Mouse (Mus musculus) CH12.LX (cell line): ENCODE data around the gene Fam181b. TPM values are rescaled to one million over a fixed set of nuclear protein-coding genes. Genes with fewer than 3 reads are reported as not detected.

ENCODE experiments used
- DNase-seq: peaks from one replicate; pipeline ENCODE4 v3.0.0-alpha.2; 2013; ENCODE audit errors: extremely low read depth
- H3K27ac ChIP-seq: 2 replicates; pipeline ENCODE4 v1.5.1; 2012; ENCODE audit warnings: low read depth, mild to moderate bottlenecking, control low read depth, moderate library complexity; ENCODE audit not compliant: insufficient read depth
- H3K27me3 ChIP-seq: replicated peaks from 2 replicates; pipeline ENCODE3; 2012; ENCODE audit warnings: inconsistent platforms
- H3K36me3 ChIP-seq, 2 experiments: replicated peaks in 1 of 2; 2 replicates each; pipeline versions ENCODE3 to v1.6.1; 2012; ENCODE audit warnings: inconsistent platforms in 1 of 2, low read length in 1 of 2, mild to moderate bottlenecking in 1 of 2, mixed read lengths in 1 of 2, moderate library complexity in 1 of 2; ENCODE audit not compliant: control insufficient read depth in 1 of 2, insufficient read depth in 1 of 2
- H3K4me1 ChIP-seq, 2 experiments: 2 replicates each; pipeline ENCODE4 v1.6.1; 2012; ENCODE audit warnings: inconsistent platforms in 1 of 2, moderate library complexity in 1 of 2; ENCODE audit not compliant: insufficient read depth in 2 of 2, control insufficient read depth in 1 of 2
- H3K4me2 ChIP-seq: 2 replicates; pipeline ENCODE4 v1.6.1; 2012; ENCODE audit warnings: low read depth, mild to moderate bottlenecking, control low read depth; ENCODE audit not compliant: poor library complexity, insufficient read depth, severe bottlenecking
- H3K4me3 ChIP-seq, 3 experiments: fragments of 150-350 bp in 1 of 3; sonication (generic) in 1 of 3; replicated peaks in 1 of 3; 2 replicates each; pipeline versions ENCODE3 to v1.5.1; 2011 to 2012; ENCODE audit warnings: low read depth in 2 of 3, low read length in 2 of 3, mild to moderate bottlenecking in 2 of 3, moderate library complexity in 2 of 3, control low read depth in 1 of 3, improper control_type of control experiment in 1 of 3, inconsistent platforms in 1 of 3, mixed read lengths in 1 of 3; ENCODE audit not compliant: poor library complexity in 1 of 3
- H3K79me2 ChIP-seq: replicated peaks from 2 replicates; pipeline ENCODE4 v1.6.1; 2012; ENCODE audit warnings: mild to moderate bottlenecking, moderate library complexity; ENCODE audit not compliant: control insufficient read depth, poor library complexity, insufficient read depth, severe bottlenecking; ENCODE audit errors: extremely low read depth
- H3K9ac ChIP-seq: 2 replicates; pipeline ENCODE4 v1.6.1; 2012; ENCODE audit warnings: low read depth, mild to moderate bottlenecking, control low read depth, moderate library complexity; ENCODE audit not compliant: insufficient read depth
- H3K9me3 ChIP-seq: replicated peaks from 2 replicates; pipeline ENCODE3; 2012; ENCODE audit warnings: low read length, inconsistent platforms, mixed read lengths
- BHLHE40 ChIP-seq: IDR thresholded peaks from 2 replicates; pipeline ENCODE4 v1.6.1; 2011; ENCODE audit warnings: mild to moderate bottlenecking, low read depth, low read length, improper control_type of control experiment
- CHD1 ChIP-seq: IDR thresholded peaks from 2 replicates; pipeline ENCODE4 v1.6.1; 2012; ENCODE audit warnings: low read depth, low read length, improper control_type of control experiment, inconsistent platforms
- CHD2 ChIP-seq: IDR thresholded peaks from 2 replicates; pipeline ENCODE4 v1.6.1; 2011; ENCODE audit warnings: low read length, improper control_type of control experiment
- CTCF ChIP-seq, 2 experiments: IDR thresholded peaks in 1 of 2; conservative IDR thresholded peaks in 1 of 2; 2 replicates each; pipeline ENCODE4 v1.5.1; 2011 to 2012; ENCODE audit warnings: low read depth in 2 of 2, low read length in 2 of 2, improper control_type of control experiment in 1 of 2, inconsistent platforms in 1 of 2, mild to moderate bottlenecking in 1 of 2, moderate library complexity in 1 of 2
- E2F4 ChIP-seq: IDR thresholded peaks from 2 replicates; pipeline ENCODE4 v1.6.1; 2011; ENCODE audit warnings: low read depth, low read length, improper control_type of control experiment; ENCODE audit not compliant: insufficient replicate concordance
- ELF1 ChIP-seq: IDR thresholded peaks from 2 replicates; pipeline ENCODE4 v1.6.1; 2014; ENCODE audit warnings: low read depth, mild to moderate bottlenecking, inconsistent platforms, low read length, improper control_type of control experiment
- EP300 ChIP-seq: IDR thresholded peaks from 2 replicates; pipeline ENCODE4 v1.6.1; 2011; ENCODE audit warnings: low read length, improper control_type of control experiment
- IRF4 ChIP-seq: IDR thresholded peaks from 2 replicates; pipeline ENCODE4 v1.6.1; 2014; ENCODE audit warnings: low read depth, mild to moderate bottlenecking, inconsistent platforms, low read length, improper control_type of control experiment
- JUND ChIP-seq: conservative IDR thresholded peaks from 2 replicates; pipeline ENCODE4 v1.6.1; 2011; ENCODE audit warnings: low read depth, low read length, improper control_type of control experiment
- KAT2A ChIP-seq: IDR thresholded peaks from 2 replicates; pipeline ENCODE4 v1.6.1; 2012; ENCODE audit warnings: low read length, improper control_type of control experiment, inconsistent platforms; ENCODE audit not compliant: insufficient replicate concordance
- MAX ChIP-seq: IDR thresholded peaks from 2 replicates; pipeline ENCODE4 v1.6.1; 2011; ENCODE audit warnings: low read length, improper control_type of control experiment
- MXI1 ChIP-seq: IDR thresholded peaks from 2 replicates; pipeline ENCODE4 v1.6.1; 2011; ENCODE audit warnings: mild to moderate bottlenecking, low read depth, low read length, improper control_type of control experiment
- NRF1 ChIP-seq: IDR thresholded peaks from 2 replicates; pipeline ENCODE4 v1.6.1; 2014; ENCODE audit warnings: low read depth, mild to moderate bottlenecking, inconsistent platforms, low read length, improper control_type of control experiment, moderate library complexity
- PAX5 ChIP-seq: IDR thresholded peaks from 2 replicates; pipeline ENCODE4 v1.6.1; 2012; ENCODE audit warnings: low read length, inconsistent platforms, mixed read lengths
- POLR2A ChIP-seq: IDR thresholded peaks from 2 replicates; pipeline ENCODE4 v1.6.1; 2011; ENCODE audit warnings: low read depth, mild to moderate bottlenecking, improper control_type of control experiment, low read length
- POLR2AphosphoS2 ChIP-seq: IDR thresholded peaks from 2 replicates; pipeline ENCODE4 v1.6.1; 2011; ENCODE audit warnings: low read depth, low read length, improper control_type of control experiment
- RCOR1 ChIP-seq: conservative IDR thresholded peaks from 2 replicates; pipeline ENCODE4 v1.6.1; 2012; ENCODE audit warnings: low read depth, mild to moderate bottlenecking, inconsistent platforms, low read length, improper control_type of control experiment
- USF1 ChIP-seq: IDR thresholded peaks from 2 replicates; pipeline ENCODE4 v1.6.1; 2014; ENCODE audit warnings: low read depth, mild to moderate bottlenecking, inconsistent platforms, low read length, improper control_type of control experiment
- ZC3H11A ChIP-seq: IDR thresholded peaks from 2 replicates; pipeline ENCODE4 v1.6.1; 2012; ENCODE audit warnings: low read depth, mild to moderate bottlenecking, inconsistent platforms, low read length, improper control_type of control experiment
- ZKSCAN1 ChIP-seq: IDR thresholded peaks from 2 replicates; pipeline ENCODE4 v1.6.1; 2012; ENCODE audit warnings: low read depth, inconsistent platforms, low read length, improper control_type of control experiment, borderline replicate concordance
- ZMIZ1 ChIP-seq: IDR thresholded peaks from 2 replicates; pipeline ENCODE4 v1.6.1; 2012; ENCODE audit warnings: low read depth, mild to moderate bottlenecking, inconsistent platforms, low read length, improper control_type of control experiment
- dilution Hi-C: fragments of 300-500 bp; cut with MboI; formaldehyde crosslinking; loops from 2 replicates; pipeline ENCODE4 v1.14.3; 2020; ENCODE audit warnings: low sequenced_read_pairs; ENCODE audit not compliant: extremely low pct_unique_long_range_greater_than_20kb, extremely low pct_ligation_motif_present
- in situ Hi-C: fragments of 300-500 bp; cut with MboI; formaldehyde crosslinking; loops from 3 replicates; pipeline ENCODE4 v1.14.3; 2019; ENCODE audit warnings: low sequenced_read_pairs, low pct_ligation_motif_present, low pct_unique_long_range_greater_than_20kb, mixed read lengths
- polyA plus RNA-seq: library from polyadenylated mRNA; unstranded; fragments of >175 nt; gene quantifications from 2 replicates; pipeline ENCODE4 v1.2.1, GENCODE M21; 2012; ENCODE audit warnings: low read depth; ENCODE audit not compliant: insufficient read length
- total RNA-seq, 2 experiments: library from RNA; depleted of rRNA; stranded (reverse); fragments of 300-350 nt in 1 of 2; fragments of >200 nt in 1 of 2; gene quantifications; 2 replicates each; pipeline ENCODE4 v1.2.3; 2012 to 2014

Gene Fam181b
- total and polyA plus RNA-seq, 3 experiments = not detected

- Histone ChIP-seq H3K4me1 (no peaks in the 10 kb centered on the region), H3K27ac (no peak overlapping the region), H3K9me3 (peaks cover 14% of the 10 kb centered on the region), H3K79me2 (no peaks in the 10 kb centered on the region), H3K9ac (no peak overlapping the region), H3K36me3 (no peaks in the 10 kb centered on the region), H3K4me3 (no peak overlapping the region), H3K4me2 (no peak overlapping the region), H3K27me3 (no peaks in the 10 kb centered on the region)
- TF ChIP-seq KAT2A = no peak
- TF ChIP-seq CHD1 = no peak
- TF ChIP-seq POLR2AphosphoS2 = no peak
- no peak for TF ChIP-seq RCOR1
- no peak for TF ChIP-seq MAX
- no peak for TF ChIP-seq MXI1
- TF ChIP-seq NRF1 = no peak
- TF ChIP-seq ELF1 = no peak
- TF ChIP-seq EP300 = no peak
- no peak for TF ChIP-seq IRF4
- no peak for TF ChIP-seq JUND
- TF ChIP-seq ZKSCAN1 = no peak
- TF ChIP-seq CTCF (conservative IDR thresholded peaks at IDR 0.05 in 1 of 2, IDR thresholded peaks at IDR 0.05 in 1 of 2; ENCODE audit: low read depth in 2 of 2, low read length in 2 of 2) = no peak
- no peak for TF ChIP-seq POLR2A
- TF ChIP-seq USF1 = no peak
- TF ChIP-seq ZC3H11A = no peak
- no peak for TF ChIP-seq CHD2
- no peak for TF ChIP-seq E2F4
- TF ChIP-seq ZMIZ1 = no peak
- no peak for TF ChIP-seq BHLHE40
- no peak for DNase-seq
- in situ Hi-C loops = no loop called here
- dilution Hi-C loops = no loop called here
These were observed 263 bp upstream of the Fam181b start for GRCm38 (mm10) chr7:93079420-93079784.

DNA sequence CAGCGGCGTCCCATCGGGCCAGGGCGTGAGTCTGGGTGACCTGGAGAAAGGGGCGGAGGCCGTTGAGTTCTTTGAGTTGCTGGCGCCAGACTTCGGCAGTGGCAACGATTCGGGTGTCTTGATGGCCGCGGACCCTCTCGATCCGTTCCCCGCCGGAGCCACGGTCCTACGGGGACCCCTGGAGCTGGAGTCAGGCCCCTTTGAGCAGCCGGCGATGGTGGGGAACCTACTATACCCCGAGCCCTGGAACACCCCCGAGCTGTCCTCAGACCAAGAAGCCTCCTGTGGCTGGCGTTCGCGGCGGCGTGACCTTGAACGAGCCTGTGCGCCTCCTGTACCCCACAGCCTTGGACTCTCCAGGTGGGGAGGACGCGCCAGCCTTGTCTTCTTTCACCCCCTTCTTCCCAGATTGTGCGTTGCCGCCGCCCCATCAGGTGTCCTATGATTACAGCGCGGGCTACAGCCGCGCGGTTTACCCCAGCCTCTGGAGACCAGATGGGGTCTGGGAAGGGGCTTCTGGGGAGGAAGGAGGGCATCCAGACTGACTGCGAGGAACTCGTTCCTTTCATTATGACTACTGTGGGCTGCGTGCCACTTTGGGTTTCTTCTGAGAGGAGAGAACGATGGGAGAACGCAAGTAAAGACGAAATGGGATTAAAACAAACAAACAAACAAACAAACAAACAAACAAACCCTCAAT is 1.2 kb downstream of the Fam181b start:
- Histone ChIP-seq H3K27me3 (no peaks in the 10 kb centered on the region), H3K79me2 (no peaks in the 10 kb centered on the region), H3K36me3 (no peaks in the 10 kb centered on the region), H3K9me3 (peaks cover 14% of the 10 kb centered on the region), H3K4me1 (no peaks in the 10 kb centered on the region), H3K4me2 (no peak overlapping the region), H3K9ac (no peak overlapping the region), H3K4me3 (no peak overlapping the region), H3K27ac (no peak overlapping the region)
- in situ Hi-C loops = no loop called here
- no peak for TF ChIP-seq USF1
- TF ChIP-seq PAX5 = no peak
- dilution Hi-C loops = no loop called here
- DNase-seq = no peak
